Mouse (Mus musculus): Measurements from ENCODE around the gene Ttf2. TPM values are rescaled to one million over a fixed set of nuclear protein-coding genes. Genes with fewer than 3 reads are reported as not detected.

Gene Ttf2
- polyA plus RNA-seq (2015; fragmentation: Nextera tagmentation; extraction: Ambion mirVana) = 10.4 and 11.7 TPM in 2 replicates

DNA sequence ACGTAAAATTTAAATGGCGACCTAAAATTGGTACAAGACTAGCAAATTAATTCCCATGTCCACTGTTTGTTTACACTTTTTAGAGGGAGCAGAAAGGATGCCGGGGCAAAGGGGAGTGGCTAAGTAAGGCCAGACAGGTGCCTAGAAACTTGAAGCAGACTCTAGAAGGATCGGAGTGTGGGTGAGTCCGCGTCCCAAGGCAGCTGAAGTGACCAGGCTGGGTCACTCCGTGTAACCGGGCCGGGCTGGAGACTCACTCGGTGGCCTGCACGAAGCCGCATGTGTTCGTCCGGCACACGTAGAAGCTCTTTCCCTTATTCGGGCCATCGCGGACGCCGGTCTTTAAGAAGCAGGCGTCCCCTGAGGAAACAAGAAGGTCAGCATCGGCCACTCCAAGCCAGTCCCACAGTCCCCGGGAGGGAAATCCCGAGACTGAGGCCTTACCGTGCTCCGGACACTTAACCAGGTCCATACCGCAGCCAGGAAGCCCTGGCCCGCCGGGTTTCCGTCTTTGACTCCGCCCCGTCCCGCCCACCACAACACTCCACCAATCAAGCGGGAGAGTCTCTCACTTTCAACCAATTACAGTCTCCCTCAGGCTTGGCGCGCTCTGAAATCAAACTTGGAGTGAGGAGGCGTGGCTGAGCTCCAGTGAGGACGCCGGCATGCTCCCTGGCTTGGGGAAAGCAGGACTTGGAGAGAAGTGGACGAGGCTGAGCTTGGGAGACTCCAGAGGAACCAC is at the start of gene Ttf2:
Gene Ttf2 (minus strand): TSS at position 488 of the 742 bp plus-strand sequence.
- H3K9ac ChIP-seq = peak within 1 kb of the TSS; percentile 91
- H3K9me3 ChIP-seq = no peaks in the 10 kb centered on the region
- H3K4me3 ChIP-seq = peak within 1 kb of the TSS; percentile 86
- H3K27ac ChIP-seq (replicated peaks) = peak within 1 kb of the TSS; percentile 50; the same call in 1 of the 2 replicates
- no peaks in the 10 kb centered on the region for H3K27me3 ChIP-seq (replicated peaks)
- peak within 1 kb of the TSS; percentile 91 for H3K4me2 ChIP-seq
- under 1% methylated on average over 40 of the region's 40 CpGs for WGBS
- peak; percentile 97 for ATAC-seq (ENCODE audit: extremely low read depth, insufficient number of reproducible peaks, low FRiP score, low TSS enrichment)
- H3K36me3 ChIP-seq = peaks cover 24% of the 10 kb centered on the region
- H3K4me1 ChIP-seq = peaks cover 10% of the 10 kb centered on the region

DNA sequence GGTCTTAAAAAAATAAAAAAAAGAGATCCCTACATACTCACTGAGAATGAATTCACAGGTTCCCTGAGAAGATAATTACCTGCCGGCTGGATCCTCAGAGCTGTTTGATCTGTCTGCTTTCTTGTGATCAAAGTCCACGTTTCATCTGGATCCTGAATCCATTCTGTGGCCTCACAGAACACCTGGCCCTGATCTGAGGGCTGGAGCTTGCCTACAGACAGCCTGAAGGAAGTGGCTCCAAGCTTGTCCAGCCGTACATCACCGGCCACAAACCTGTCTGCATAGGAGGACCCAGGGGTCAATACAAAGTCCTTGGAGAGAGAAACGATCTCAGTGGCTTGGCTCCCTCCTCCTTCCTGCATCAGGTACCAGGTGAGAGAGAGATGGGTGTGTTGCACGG is 49.0 kb upstream of the Ttf2 start:
- Histone ChIP-seq H3K4me3 (no peak overlapping the region), H3K36me3 (no peaks in the 10 kb centered on the region), H3K27ac (replicated peaks) (no peak overlapping the region), H3K9ac (no peak overlapping the region), H3K9me3 (no peaks in the 10 kb centered on the region), H3K27me3 (replicated peaks) (no peaks in the 10 kb centered on the region), H3K4me2 (no peak overlapping the region), H3K4me1 (peaks cover 33% of the 10 kb centered on the region)
- ATAC-seq (ENCODE audit: extremely low read depth, insufficient number of reproducible peaks, low FRiP score, low TSS enrichment) = no peak
- 80% methylated on average over 6 of the region's 6 CpGs for WGBS

DNA sequence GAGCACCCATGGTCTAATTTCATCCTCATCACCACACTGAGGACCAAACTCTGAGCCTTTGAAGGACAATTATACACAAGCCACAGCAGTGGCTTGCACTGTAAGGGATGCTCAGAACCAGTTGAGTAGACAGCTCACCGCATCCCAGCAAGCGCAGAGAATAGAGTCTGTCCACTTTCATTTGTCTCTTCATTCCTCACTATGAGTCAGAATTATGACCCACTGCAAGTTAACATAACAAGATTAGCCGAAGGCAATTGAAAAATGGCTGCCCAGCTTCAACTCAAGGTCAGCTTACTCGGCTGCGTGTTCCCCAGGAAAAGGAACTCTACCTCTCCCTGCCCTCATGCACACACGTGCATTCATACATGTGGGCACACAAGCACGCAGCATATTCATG is 46.6 kb upstream of the Ttf2 start:
- H3K4me1 ChIP-seq = peaks cover 39% of the 10 kb centered on the region
- 82% methylated on average over 7 of the region's 7 CpGs for WGBS
- no peak overlapping the region for H3K4me2 ChIP-seq
- H3K9me3 ChIP-seq = no peaks in the 10 kb centered on the region
- H3K27me3 ChIP-seq (replicated peaks) = no peaks in the 10 kb centered on the region
- H3K9ac ChIP-seq = no peak overlapping the region
- H3K27ac ChIP-seq (replicated peaks) = no peak overlapping the region
- no peak for ATAC-seq (ENCODE audit: extremely low read depth, insufficient number of reproducible peaks, low FRiP score, low TSS enrichment)
- H3K4me3 ChIP-seq = no peak overlapping the region
- H3K36me3 ChIP-seq = no peaks in the 10 kb centered on the region

DNA sequence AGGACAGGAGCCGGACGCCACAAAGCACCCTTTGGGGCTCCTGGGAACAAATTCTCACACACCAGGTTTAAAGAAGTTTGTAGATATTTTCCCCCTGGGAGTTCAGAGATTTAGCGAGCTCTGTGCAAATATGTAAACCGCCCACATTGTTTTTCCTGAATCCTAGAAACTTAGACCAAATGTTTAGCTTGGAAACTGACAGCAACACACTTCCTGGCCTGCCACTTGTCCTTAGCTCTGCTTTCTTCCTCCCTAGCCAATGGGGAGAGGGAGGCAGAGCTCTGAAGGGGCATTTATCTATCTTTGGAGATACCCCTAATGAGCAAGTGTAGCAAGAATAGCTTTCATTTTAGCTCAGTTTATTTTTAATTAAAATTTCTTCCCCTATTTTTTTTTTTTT is 45.8 kb upstream of the Ttf2 start:
- H3K27ac ChIP-seq (replicated peaks) = peak overlapping the region; percentile 66
- H3K4me2 ChIP-seq = peak overlapping the region; percentile 33
- H3K9me3 ChIP-seq = no peaks in the 10 kb centered on the region
- no peaks in the 10 kb centered on the region for H3K27me3 ChIP-seq (replicated peaks)
- WGBS = 42% methylated on average over 4 of the region's 4 CpGs
- peak overlapping the region; percentile 40; the same call in 1 of the 2 replicates for H3K9ac ChIP-seq
- peaks cover 34% of the 10 kb centered on the region for H3K4me1 ChIP-seq
- no peak overlapping the region for H3K4me3 ChIP-seq
- H3K36me3 ChIP-seq = no peaks in the 10 kb centered on the region
- no peak for ATAC-seq (ENCODE audit: extremely low read depth, insufficient number of reproducible peaks, low FRiP score, low TSS enrichment)

DNA sequence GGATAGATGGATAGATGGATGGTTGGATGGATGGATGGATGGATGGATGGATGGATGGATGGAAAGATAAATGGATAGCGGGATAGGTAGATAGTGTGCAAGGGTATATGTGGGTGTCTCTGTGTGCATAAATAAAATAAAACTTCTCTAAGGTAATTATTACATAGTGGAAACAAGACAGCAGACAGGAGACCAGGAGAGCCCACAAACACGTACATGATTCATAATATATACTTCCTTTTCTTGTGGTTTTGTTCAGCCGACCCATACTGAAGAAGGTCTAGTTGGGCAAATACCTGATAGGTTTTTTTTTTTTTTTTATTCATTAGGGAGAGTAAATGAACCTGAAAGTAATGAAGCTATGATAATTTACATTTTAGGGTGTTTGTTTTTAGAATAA is 44.1 kb upstream of the Ttf2 start:
- WGBS = 79% methylated on average over 3 of the region's 3 CpGs
- H3K9ac ChIP-seq = no peak overlapping the region
- no peaks in the 10 kb centered on the region for H3K9me3 ChIP-seq
- no peaks in the 10 kb centered on the region for H3K27me3 ChIP-seq (replicated peaks)
- H3K27ac ChIP-seq (replicated peaks) = no peak overlapping the region
- H3K36me3 ChIP-seq = no peaks in the 10 kb centered on the region
- no peak overlapping the region for H3K4me2 ChIP-seq
- H3K4me1 ChIP-seq = peaks cover 34% of the 10 kb centered on the region
- ATAC-seq (ENCODE audit: extremely low read depth, insufficient number of reproducible peaks, low FRiP score, low TSS enrichment) = no peak
- no peak overlapping the region for H3K4me3 ChIP-seq

DNA sequence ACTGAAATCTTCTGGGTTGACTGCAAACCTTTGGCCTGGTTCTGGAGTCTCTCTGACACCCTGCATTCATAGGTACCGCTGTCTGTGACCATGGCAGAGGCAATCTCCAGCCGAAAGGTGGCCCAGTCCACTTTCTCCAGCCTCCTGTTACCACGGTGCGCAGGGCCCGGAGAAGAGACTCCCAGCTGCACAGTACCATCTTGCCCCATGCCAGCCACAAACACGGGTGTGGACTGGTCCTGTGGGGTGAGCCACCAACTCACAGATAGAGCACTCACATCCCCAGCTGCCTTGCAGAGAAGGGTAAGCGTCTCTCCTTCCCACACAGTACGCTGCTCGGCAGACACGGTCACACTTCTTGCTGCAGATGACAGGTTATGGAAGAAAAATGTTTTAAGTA is 43.5 kb upstream of the Ttf2 start:
- no peak overlapping the region for H3K4me2 ChIP-seq
- no peaks in the 10 kb centered on the region for H3K9me3 ChIP-seq
- H3K4me3 ChIP-seq = no peak overlapping the region
- ATAC-seq (ENCODE audit: extremely low read depth, insufficient number of reproducible peaks, low FRiP score, low TSS enrichment) = no peak
- H3K4me1 ChIP-seq = peaks cover 34% of the 10 kb centered on the region
- H3K27me3 ChIP-seq (replicated peaks) = no peaks in the 10 kb centered on the region
- 82% methylated on average over 10 of the region's 10 CpGs for WGBS
- no peak overlapping the region for H3K27ac ChIP-seq (replicated peaks)
- no peak overlapping the region for H3K9ac ChIP-seq
- no peaks in the 10 kb centered on the region for H3K36me3 ChIP-seq

DNA sequence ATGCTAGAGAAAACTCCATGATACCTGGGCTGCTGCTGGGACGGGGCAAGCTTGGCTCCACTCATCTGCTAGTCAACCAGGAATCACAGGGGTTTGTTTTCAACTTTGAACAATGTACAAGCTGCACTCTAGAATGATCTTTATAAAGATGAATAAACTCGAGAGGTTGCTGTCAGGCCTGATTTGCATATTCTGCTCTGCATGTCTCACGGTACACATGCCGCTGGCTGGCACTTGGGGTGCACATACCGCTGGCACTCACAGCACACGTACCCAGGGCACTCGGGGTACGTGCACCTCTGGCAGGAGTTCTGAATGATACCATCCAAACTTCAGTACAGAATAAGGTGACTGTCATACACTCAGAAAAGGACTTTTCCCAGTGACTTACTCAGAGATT is 43.1 kb upstream of the Ttf2 start:
- 75% methylated on average over 8 of the region's 8 CpGs for WGBS
- H3K4me1 ChIP-seq = peaks cover 37% of the 10 kb centered on the region
- no peak for ATAC-seq (ENCODE audit: extremely low read depth, insufficient number of reproducible peaks, low FRiP score, low TSS enrichment)
- H3K9ac ChIP-seq = no peak overlapping the region
- no peaks in the 10 kb centered on the region for H3K27me3 ChIP-seq (replicated peaks)
- no peaks in the 10 kb centered on the region for H3K9me3 ChIP-seq
- H3K36me3 ChIP-seq = no peaks in the 10 kb centered on the region
- H3K27ac ChIP-seq (replicated peaks) = peak overlapping the region; percentile 37; the same call in 1 of the 2 replicates
- no peak overlapping the region for H3K4me2 ChIP-seq
- H3K4me3 ChIP-seq = no peak overlapping the region

DNA sequence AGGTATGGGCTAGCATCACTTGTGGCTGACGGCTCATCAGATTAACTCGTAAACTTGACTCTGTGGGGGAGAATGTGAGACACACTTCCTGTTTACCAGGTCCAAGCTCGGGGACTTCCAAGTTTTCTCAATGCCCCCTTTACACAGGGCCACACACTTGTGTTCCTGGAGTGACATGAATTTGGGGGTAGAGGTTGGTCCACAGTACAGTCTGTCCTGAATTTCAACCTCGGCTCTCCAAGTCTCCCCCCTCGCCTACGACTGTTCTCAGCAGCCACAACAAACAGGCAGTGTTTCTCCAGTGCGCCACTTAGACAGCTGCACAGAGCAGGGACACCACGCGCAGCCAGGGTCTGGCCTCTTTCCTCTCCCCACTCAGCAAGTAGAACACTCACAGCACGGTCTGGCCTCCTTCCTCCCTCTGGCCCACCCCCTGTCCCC is 42.7 kb upstream of the Ttf2 start:
- H3K36me3 ChIP-seq = no peaks in the 10 kb centered on the region
- no peak overlapping the region for H3K4me2 ChIP-seq
- no peak overlapping the region; the same call in 1 of the 2 replicates for H3K9ac ChIP-seq
- peaks cover 42% of the 10 kb centered on the region for H3K4me1 ChIP-seq
- H3K27me3 ChIP-seq (replicated peaks) = no peaks in the 10 kb centered on the region
- H3K9me3 ChIP-seq = no peaks in the 10 kb centered on the region
- H3K27ac ChIP-seq (replicated peaks) = peak overlapping the region; percentile 37
- 38% methylated on average over 10 of the region's 10 CpGs for WGBS
- ATAC-seq (ENCODE audit: extremely low read depth, insufficient number of reproducible peaks, low FRiP score, low TSS enrichment) = no peak
- H3K4me3 ChIP-seq = no peak overlapping the region

DNA sequence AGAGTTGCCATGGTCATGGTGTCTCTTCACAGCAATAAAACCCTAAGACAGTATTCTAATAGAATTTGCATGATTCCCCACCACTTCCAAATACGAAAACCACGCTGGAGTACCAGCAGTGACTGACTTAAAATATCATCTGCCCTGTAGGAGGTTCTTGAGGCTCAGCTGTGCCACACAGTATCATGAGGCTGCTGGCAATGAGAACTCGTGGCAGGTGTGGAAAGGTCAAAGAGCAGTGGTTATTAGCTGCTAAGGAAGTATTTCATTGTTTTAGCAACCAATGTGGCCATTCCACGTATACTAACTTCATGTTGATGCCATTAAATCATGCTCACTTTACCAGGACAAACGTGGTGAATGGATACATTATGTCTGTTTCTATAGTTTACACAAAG is 41.7 kb upstream of the Ttf2 start:
- no peak for ATAC-seq (ENCODE audit: extremely low read depth, insufficient number of reproducible peaks, low FRiP score, low TSS enrichment)
- 74% methylated on average over 5 of the region's 5 CpGs for WGBS

DNA sequence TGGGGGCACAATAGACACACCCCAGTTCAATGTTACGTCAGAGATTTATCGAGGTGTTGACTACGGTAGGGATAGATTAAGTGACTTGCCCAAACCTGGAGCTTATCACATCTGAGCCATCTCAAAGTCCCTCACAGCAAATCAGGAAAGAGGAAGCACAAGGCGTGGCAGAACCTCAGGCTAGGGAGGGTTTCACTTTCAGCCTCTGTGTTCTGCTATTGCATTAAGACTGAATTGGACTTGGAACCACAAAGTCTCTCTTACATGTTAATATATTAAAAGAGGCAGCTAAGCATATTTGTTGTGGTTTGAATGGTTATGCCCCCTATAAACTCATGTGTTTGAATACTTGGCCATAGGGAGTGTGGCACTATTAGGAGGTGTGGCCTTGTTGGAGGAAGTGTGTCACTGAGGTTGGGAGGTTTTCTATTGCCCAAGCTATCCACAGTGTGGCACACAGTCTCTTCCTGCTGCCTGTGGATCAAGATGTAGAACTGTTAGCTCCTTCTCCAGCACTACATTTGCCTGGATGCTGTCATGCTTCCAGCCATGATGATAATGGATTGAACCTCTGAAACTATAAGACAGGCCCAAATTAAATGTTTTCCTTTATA is 41.2 kb upstream of the Ttf2 start:
- Histone ChIP-seq H3K9me3 (no peaks in the 10 kb centered on the region), H3K9ac (no peak overlapping the region), H3K4me1 (peaks cover 45% of the 10 kb centered on the region), H3K4me3 (no peak overlapping the region), H3K4me2 (no peak overlapping the region), H3K27me3 (replicated peaks) (no peaks in the 10 kb centered on the region), H3K36me3 (no peaks in the 10 kb centered on the region), H3K27ac (replicated peaks) (no peak overlapping the region)
- WGBS = 86% methylated on average over 4 of the region's 4 CpGs
- no peak for ATAC-seq (ENCODE audit: extremely low read depth, insufficient number of reproducible peaks, low FRiP score, low TSS enrichment)

More for the DNA sequence above, 41.7 kb upstream of the Ttf2 start:
- peaks cover 46% of the 10 kb centered on the region for H3K4me1 ChIP-seq
- no peak overlapping the region for H3K4me3 ChIP-seq
- no peak overlapping the region for H3K4me2 ChIP-seq
- no peaks in the 10 kb centered on the region for H3K36me3 ChIP-seq
- H3K9ac ChIP-seq = no peak overlapping the region
- no peaks in the 10 kb centered on the region for H3K27me3 ChIP-seq (replicated peaks)
- H3K27ac ChIP-seq (replicated peaks) = no peak overlapping the region
- no peaks in the 10 kb centered on the region for H3K9me3 ChIP-seq

DNA sequence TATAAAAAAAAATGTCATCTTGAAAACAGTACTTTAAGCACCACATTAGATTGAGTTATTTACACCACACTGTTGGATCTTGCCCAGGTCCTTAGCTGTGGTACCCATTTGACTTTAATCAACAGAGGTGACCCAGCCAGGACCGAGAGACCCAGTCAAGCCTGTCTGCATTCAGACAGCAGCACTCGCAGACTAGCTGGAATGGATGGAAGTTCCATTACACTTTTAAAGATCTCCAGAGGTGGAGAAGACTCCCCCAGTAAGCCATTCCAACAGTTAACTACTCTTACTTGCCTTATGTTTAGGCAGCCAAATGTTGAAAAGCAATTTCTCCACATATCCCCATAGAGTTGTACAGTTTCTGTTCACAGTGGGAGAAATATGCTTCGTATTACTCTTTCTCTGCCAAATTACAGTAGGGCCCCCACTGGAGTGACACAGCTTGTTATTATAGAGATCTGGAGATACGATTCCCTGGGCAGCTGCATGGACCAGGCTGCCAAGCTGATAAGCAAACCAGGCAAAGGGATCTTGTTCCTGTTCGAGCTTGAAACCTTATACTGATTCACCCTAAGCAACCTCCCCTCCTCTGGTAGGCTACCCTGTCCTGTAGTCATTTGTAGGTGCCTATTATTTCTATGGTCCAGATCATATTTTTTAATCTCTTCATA is 37.8 kb upstream of the Ttf2 start:
- H3K27ac ChIP-seq (replicated peaks) = no peak overlapping the region
- H3K4me2 ChIP-seq = no peak overlapping the region
- 46% methylated on average over 5 of the region's 5 CpGs for WGBS
- no peaks in the 10 kb centered on the region for H3K27me3 ChIP-seq (replicated peaks)
- H3K36me3 ChIP-seq = 0 out of 2 replicates have a peak, but pooled peaks cover 2% of the 10 kb centered on the region
- peaks cover 31% of the 10 kb centered on the region for H3K4me1 ChIP-seq
- H3K4me3 ChIP-seq = no peak overlapping the region
- H3K9ac ChIP-seq = no peak overlapping the region
- ATAC-seq (ENCODE audit: extremely low read depth, insufficient number of reproducible peaks, low FRiP score, low TSS enrichment) = no peak
- no peaks in the 10 kb centered on the region for H3K9me3 ChIP-seq
